Mouse (Mus musculus) spleen, adult 2 months (tissue): ENCODE results near the gene Nol3. TPM values are rescaled to one million over a fixed set of nuclear protein-coding genes. Genes with fewer than 3 reads are reported as not detected.

ENCODE experiments used
- DNase-seq, 2 experiments: peaks; one replicate each; pipeline versions ENCODE4 v3.0.0 to v3.0.0-alpha.2; 2012 to 2021; ENCODE audit warnings: low spot score in 2 of 2, low read depth in 1 of 2
- H3K27ac ChIP-seq: fragments of 200-500 bp; 2 replicates; pipeline ENCODE4 v1.5.1; 2012; ENCODE audit warnings: low read length, inconsistent platforms; ENCODE audit not compliant: insufficient read depth
- H3K27me3 ChIP-seq: fragments of 200-500 bp; 2 replicates; pipeline ENCODE4 v1.6.1; 2012; ENCODE audit warnings: mild to moderate bottlenecking, moderate library complexity, low read length, inconsistent platforms; ENCODE audit not compliant: control insufficient read depth, insufficient read depth
- H3K36me3 ChIP-seq: fragments of 200-500 bp; 2 replicates; pipeline ENCODE4 v1.6.1; 2012; ENCODE audit warnings: mild to moderate bottlenecking, low read length, inconsistent platforms; ENCODE audit not compliant: control insufficient read depth, insufficient read depth
- H3K4me1 ChIP-seq: fragments of 200-500 bp; 2 replicates; pipeline ENCODE4 v1.6.1; 2011; ENCODE audit warnings: inconsistent platforms; ENCODE audit not compliant: control insufficient read depth, insufficient read depth, insufficient read length
- H3K4me3 ChIP-seq: fragments of 200-500 bp; 2 replicates; pipeline ENCODE4 v1.5.1; 2011; ENCODE audit warnings: mild to moderate bottlenecking, inconsistent platforms; ENCODE audit not compliant: insufficient read depth, insufficient read length; ENCODE audit errors: extremely low read depth
- CTCF ChIP-seq: fragments of 200-500 bp; IDR thresholded peaks from 2 replicates; pipeline ENCODE4 v1.5.1; 2011; ENCODE audit warnings: mild to moderate bottlenecking, inconsistent platforms; ENCODE audit not compliant: insufficient read depth, insufficient read length, insufficient replicate concordance; ENCODE audit errors: extremely low read depth
- POLR2A ChIP-seq: fragments of 200-500 bp; IDR thresholded peaks from 2 replicates; pipeline ENCODE4 v1.6.1; 2011; ENCODE audit warnings: low read depth, low read length, inconsistent platforms
- WGBS: fragments of 180-500 bp; shearing (Covaris S2); methylation state at CpG from one replicate; pipeline ENCODE4 v1.1.7; 2018; 5-methylcytosine and 5-hydroxymethylcytosine counted together
- polyA plus RNA-seq: library from polyadenylated mRNA; depleted of rRNA; stranded (reverse); fragments of >200 nt; gene quantifications from 2 replicates; pipeline ENCODE4 v1.2.3, GENCODE M21; 2012

Nol3 gene
- polyA plus RNA-seq, 1 experiment, result 0.70 TPM

- peaks cover 19% of the 10 kb centered on the region for H3K36me3 ChIP-seq
- no peak for DNase-seq
- 94% methylated on average over 18 of the region's 18 CpGs for WGBS
- no peak overlapping the region for H3K27ac ChIP-seq
- H3K27me3 ChIP-seq, result no peaks in the 10 kb centered on the region
- no peak for TF ChIP-seq CTCF
- TF ChIP-seq POLR2A, result no peak
- H3K4me1 ChIP-seq, result no peaks in the 10 kb centered on the region
- no peak overlapping the region for H3K4me3 ChIP-seq
Observed at GRCm38 (mm10) chr8:105315073-105315769, 39.3 kb downstream of the Nol3 start.

GRCm38 (mm10) chr8:105317941-105318340 is 42.0 kb downstream of the Nol3 start:
- Histone ChIP-seq H3K36me3 (peaks cover 15% of the 10 kb centered on the region), H3K27me3 (no peaks in the 10 kb centered on the region), H3K27ac (no peak overlapping the region), H3K4me3 (no peak overlapping the region), H3K4me1 (no peaks in the 10 kb centered on the region)
- no peak for DNase-seq
- no peak for TF ChIP-seq POLR2A
- TF ChIP-seq CTCF, result no peak
- 91% methylated on average over 4 of the region's 4 CpGs for WGBS

- H3K27ac ChIP-seq, result no peak overlapping the region
- H3K36me3 ChIP-seq, result peaks cover 11% of the 10 kb centered on the region
- DNase-seq, result no peak
- no peaks in the 10 kb centered on the region for H3K27me3 ChIP-seq
- 93% methylated on average over 11 of the region's 11 CpGs for WGBS
- H3K4me3 ChIP-seq, result no peak overlapping the region
- no peaks in the 10 kb centered on the region for H3K4me1 ChIP-seq
- no peak for TF ChIP-seq CTCF
- TF ChIP-seq POLR2A, result no peak
Observed at GRCm38 (mm10) chr8:105318662-105319190, 42.8 kb downstream of the Nol3 start.

- Histone ChIP-seq H3K4me1 (peaks cover 9% of the 10 kb centered on the region; the same call in 1 of the 2 replicates), H3K27me3 (no peaks in the 10 kb centered on the region), H3K36me3 (peaks cover 2% of the 10 kb centered on the region), H3K4me3 (no peak overlapping the region), H3K27ac (no peak overlapping the region)
- DNase-seq, result no peak
- WGBS, result 83% methylated on average over 4 of the region's 4 CpGs
- TF ChIP-seq POLR2A (no peak), CTCF (no peak)
Observed at GRCm38 (mm10) chr8:105323183-105323582, 47.2 kb downstream of the Nol3 start.

GRCm38 (mm10) chr8:105325641-105326093 is 49.7 kb downstream of the Nol3 start:
- under 1% methylated on average over 12 of the region's 12 CpGs for WGBS
- no peak for DNase-seq
- no peaks in the 10 kb centered on the region for H3K27me3 ChIP-seq
- peaks cover 9% of the 10 kb centered on the region; the same call in 1 of the 2 replicates for H3K4me1 ChIP-seq
- H3K27ac ChIP-seq, result peak overlapping the region; percentile 42
- H3K36me3 ChIP-seq, result peaks cover 22% of the 10 kb centered on the region
- no peak for TF ChIP-seq POLR2A
- TF ChIP-seq CTCF, result no peak
- H3K4me3 ChIP-seq, result peak overlapping the region; percentile 66

- DNase-seq, result peak; percentile 92 to 96
- Histone ChIP-seq H3K27ac (peak within 1 kb of the TSS; percentile 75), H3K4me1 (peaks cover 9% of the 10 kb centered on the region; the same call in 1 of the 2 replicates), H3K27me3 (no peaks in the 10 kb centered on the region), H3K36me3 (peaks cover 26% of the 10 kb centered on the region), H3K4me3 (peak within 1 kb of the TSS; percentile 74)
- WGBS, result under 1% methylated on average over 36 of the region's 36 CpGs
- TF ChIP-seq CTCF (no peak), POLR2A (peak; percentile 69)
Observed at GRCm38 (mm10) chr8:105326141-105326672, 50.3 kb downstream of the Nol3 start, which contains the start of the genes Lrrc29 and Tmem208. Gene Lrrc29 (minus strand): TSS chr8:105326278. Gene Tmem208 (plus strand): TSS chr8:105326354.
